ENCODE assay signal across 8 mouse cellular contexts in genomic region chr9:94539346-94539865, GRCm38 (mm10). TPM values are rescaled to one million over a fixed set of nuclear protein-coding genes. Genes with fewer than 3 reads are reported as not detected.
A peak's percentile ranks its signal among the peaks of the same experiment; 100 is the strongest.
DNase-seq lines count a peak whose midpoint lies in the region; ATAC-seq and TF ChIP-seq lines count a peak whose summit lies in the region.

No protein-coding gene starts in this region.

- H3K27ac ChIP-seq in heart, embryonic 11.5 days (ENCODE audit: low read depth, low read length), result no peak overlapping the region
- no peak overlapping the region for H3K27ac ChIP-seq in hindbrain, embryonic 10.5 days
- H3K27ac ChIP-seq in midbrain, embryonic 12.5 days (replicated peaks), result 0 out of 2 replicates have a peak overlapping the region, but pooled peaks have one; percentile 95

- peak overlapping the region; percentile 87 for H3K4me2 ChIP-seq in heart, embryonic 11.5 days
- H3K4me2 ChIP-seq in midbrain, embryonic 12.5 days (replicated peaks), result peak overlapping the region; percentile 86

- ATAC-seq in heart, embryonic 11.5 days (replicated peaks; ENCODE audit: insufficient number of reproducible peaks, low FRiP score, low TSS enrichment), result no peak
- no peak for ATAC-seq in G1E (ENCODE audit: extremely low read depth, insufficient number of reproducible peaks, low FRiP score, poor library complexity, severe bottlenecking)
- ATAC-seq in midbrain, embryonic 12.5 days (ENCODE audit: low FRiP score, low read depth), result no peak
- no peak for ATAC-seq in megakaryocyte-erythroid progenitor cell, adult 5-6 weeks (replicated peaks; ENCODE audit: low FRiP score, low TSS enrichment, poor library complexity, severe bottlenecking)

- H3K4me1 ChIP-seq in heart, embryonic 11.5 days (ENCODE audit: control insufficient read depth, insufficient read depth, low read length), result no peaks in the 10 kb centered on the region
- H3K4me1 ChIP-seq in G1E (ENCODE audit: insufficient read depth, low read depth, low read length), result peaks cover 31% of the 10 kb centered on the region
- H3K4me1 ChIP-seq in hindbrain, embryonic 10.5 days (replicated peaks), result peaks cover 35% of the 10 kb centered on the region
- peaks cover 13% of the 10 kb centered on the region for H3K4me1 ChIP-seq in midbrain, embryonic 12.5 days

- H3K36me3 ChIP-seq in heart, embryonic 11.5 days (ENCODE audit: control insufficient read depth, insufficient read depth, low read length), result no peaks in the 10 kb centered on the region
- H3K36me3 ChIP-seq in G1E (replicated peaks), result peaks cover under 1% of the 10 kb centered on the region
- no peaks in the 10 kb centered on the region for H3K36me3 ChIP-seq in hindbrain, embryonic 10.5 days
- no peaks in the 10 kb centered on the region for H3K36me3 ChIP-seq in midbrain, embryonic 12.5 days

- WGBS in heart, embryonic 11.5 days (ENCODE audit: insufficient replicate concordance), result 51% methylated on average over 8 of the region's 8 CpGs
- WGBS in hindbrain, embryonic 10.5 days, result 34% methylated on average over 8 of the region's 8 CpGs
- WGBS in midbrain, embryonic 12.5 days, result 28% methylated on average over 8 of the region's 8 CpGs

- H3K27me3 ChIP-seq in heart, embryonic 11.5 days (ENCODE audit: control insufficient read depth, insufficient read depth, low read length), result no peaks in the 10 kb centered on the region
- H3K27me3 ChIP-seq in G1E (ENCODE audit: insufficient read depth, low read length), result no peaks in the 10 kb centered on the region
- no peaks in the 10 kb centered on the region for H3K27me3 ChIP-seq in hindbrain, embryonic 10.5 days (ENCODE audit: insufficient read depth, poor library complexity, severe bottlenecking)
- H3K27me3 ChIP-seq in midbrain, embryonic 12.5 days, result no peaks in the 10 kb centered on the region

- H3K4me3 ChIP-seq in heart, embryonic 11.5 days (ENCODE audit: low read depth, low read length), result peak overlapping the region; percentile 83
- H3K4me3 ChIP-seq in G1E (ENCODE audit: low read depth, low read length), result peak overlapping the region; percentile 91; the same call in 1 of the 2 replicates
- H3K4me3 ChIP-seq in hindbrain, embryonic 10.5 days, result peak overlapping the region; percentile 86
- H3K4me3 ChIP-seq in midbrain, embryonic 12.5 days, result peak overlapping the region; percentile 76

- TF ChIP-seq CTCF in G1E (IDR thresholded peaks at IDR 0.05; ENCODE audit: low read depth, low read length), result no peak

- DNase-seq in heart, postnatal 4 days, result no peak
- no peak for DNase-seq in G1E (ENCODE audit: low spot score)
- no peak for DNase-seq in hindbrain, embryonic 10.5 days (ENCODE audit: low spot score)
- no peak for DNase-seq in testis, postnatal 14 days (ENCODE audit: low spot score)
- DNase-seq in thymus, adult 18-20 months, result no peak

- no peaks in the 10 kb centered on the region for H3K9me3 ChIP-seq in heart, embryonic 11.5 days (replicated peaks; ENCODE audit: control insufficient read depth, low read length)
- no peaks in the 10 kb centered on the region for H3K9me3 ChIP-seq in G1E (replicated peaks)
- H3K9me3 ChIP-seq in hindbrain, embryonic 10.5 days, result no peaks in the 10 kb centered on the region
- H3K9me3 ChIP-seq in midbrain, embryonic 12.5 days, result no peaks in the 10 kb centered on the region

- peak overlapping the region; percentile 91; the same call in 1 of the 2 replicates for H3K9ac ChIP-seq in heart, embryonic 11.5 days (ENCODE audit: low read depth, low read length)
- peak overlapping the region; percentile 70; the same call in 1 of the 2 replicates for H3K9ac ChIP-seq in midbrain, embryonic 12.5 days (replicated peaks)

RNA-seq across cellular contexts. Expression of gene 1190002N15Rik, which starts 1.5 kb away (rescaled TPM):
- 54.3 and 67.1 TPM in 2 replicates for polyA plus RNA-seq in heart, embryonic 11.5 days (2014; fragmentation: Nextera tagmentation; extraction: Ambion mirVana)
- 10 to 100 TPM; 37.7 to 38.2 TPM for total RNA-seq in heart, postnatal 4 days (2021)
- total RNA-seq in G1E (2014; fragmentation: Nextera tagmentation) (14.4 and 18.9 TPM in 2 replicates), G1E (2017) (26.6 and 27.8 TPM in 2 replicates)
- polyA plus RNA-seq in G1E (2012), result 2.9 and 4.0 TPM in 2 replicates
- polyA plus RNA-seq in hindbrain, embryonic 10.5 days (2016; fragmentation: Nextera tagmentation; extraction: Ambion mirVana), result 6.7 and 7.9 TPM in 2 replicates
- polyA plus RNA-seq in midbrain, embryonic 12.5 days (2016; fragmentation: Nextera tagmentation; extraction: Ambion mirVana), result 15.9 and 18.6 TPM in 2 replicates
- total RNA-seq in megakaryocyte-erythroid progenitor cell, adult 5-6 weeks (2014; fragmentation: Nextera tagmentation), result 27.9 and 35.0 TPM in 2 replicates
- 57.6 and 66.1 TPM in 2 replicates for total RNA-seq in megakaryocyte-erythroid progenitor cell, adult 5-6 weeks (2017)
